Mouse (Mus musculus) G1E (cell line): Measurements from ENCODE around the gene Atp8a1.

Source experiments
- CTCF ChIP-seq: IDR thresholded peaks from 2 replicates; pipeline ENCODE4 v1.5.1; 2012; ENCODE audit warnings: low read depth, low read length, inconsistent platforms, mixed read lengths
- GATA1 ChIP-seq: IDR thresholded peaks from 2 replicates; pipeline ENCODE4 v1.6.1; 2012; ENCODE audit warnings: borderline replicate concordance, low read length, inconsistent platforms, mixed read lengths
- GATA2 ChIP-seq: IDR thresholded peaks from 2 replicates; pipeline ENCODE4 v1.6.1; 2012; ENCODE audit warnings: low read depth, low read length, inconsistent platforms, borderline replicate concordance
- POLR2AphosphoS5 ChIP-seq: IDR thresholded peaks from 2 replicates; pipeline ENCODE4 v1.6.1; 2012; ENCODE audit warnings: low read depth, low read length, inconsistent platforms; ENCODE audit not compliant: insufficient replicate concordance
- TAL1 ChIP-seq: conservative IDR thresholded peaks from 2 replicates; pipeline ENCODE4 v1.6.1; 2012; ENCODE audit warnings: low read depth, low read length, inconsistent platforms, mixed read lengths

GRCm38 (mm10) chr5:67826278-67826677 is 21.0 kb downstream of the Atp8a1 start:
- TF ChIP-seq CTCF (no peak), TAL1 (no peak), GATA1 (no peak), GATA2 (no peak), POLR2AphosphoS5 (no peak)
